Mouse (Mus musculus) embryonic fibroblast, embryonic 13.5 days (primary cell): ENCODE results near the gene Carhsp1.

Experiments used
- CTCF ChIP-seq: IDR thresholded peaks from 2 replicates; pipeline ENCODE4 v1.5.1; 2011; ENCODE audit warnings: mild to moderate bottlenecking, control low read depth, low read length, moderate library complexity, borderline replicate concordance; ENCODE audit not compliant: insufficient read depth
- POLR2A ChIP-seq: IDR thresholded peaks from 2 replicates; pipeline ENCODE4 v1.6.1; 2011; ENCODE audit warnings: low read depth, mild to moderate bottlenecking, control low read depth, low read length, moderate library complexity

GRCm38 (mm10) chr16:8636867-8637216, 35.1 kb downstream of the Carhsp1 start:
- TF ChIP-seq POLR2A (no peak), CTCF (no peak)
